Mouse (Mus musculus) midbrain, embryonic 14.5 days (tissue): Measurements from ENCODE around the gene Glyr1. TPM values are rescaled to one million over a fixed set of nuclear protein-coding genes. Genes with fewer than 3 reads are reported as not detected.

Experiments used
- ATAC-seq: fragments of 200-750 bp; cut with Nextera tagmentation; 2 replicates; pipeline ENCODE4 v1.8.0; 2017; ENCODE audit warnings: moderate number of reproducible peaks, moderate library complexity; ENCODE audit not compliant: low FRiP score, low TSS enrichment
- DNase-seq: peaks from one replicate; pipeline ENCODE4 v3.0.0-alpha.2; 2015
- H3K27ac ChIP-seq: fragments of 300-500 bp; sonication (generic); replicated peaks from 2 replicates; pipeline ENCODE4 v1.5.1; 2014; ENCODE audit warnings: mild to moderate bottlenecking, low read depth, low read length, moderate library complexity
- H3K27me3 ChIP-seq: fragments of 300-500 bp; sonication (generic); 2 replicates; pipeline ENCODE4 v1.6.1; 2014; ENCODE audit warnings: low read length, control low read depth, mixed read lengths; ENCODE audit not compliant: control insufficient read depth, insufficient read depth
- H3K36me3 ChIP-seq: fragments of 300-500 bp; sonication (generic); 2 replicates; pipeline ENCODE4 v1.6.1; 2014; ENCODE audit warnings: low read length, control low read depth; ENCODE audit not compliant: control insufficient read depth, insufficient read depth
- H3K4me1 ChIP-seq: fragments of 300-500 bp; sonication (generic); 2 replicates; pipeline ENCODE4 v1.6.1; 2014; ENCODE audit warnings: mild to moderate bottlenecking, antibody characterized with exemption, low read length, control low read depth; ENCODE audit not compliant: control insufficient read depth, insufficient read depth
- H3K4me2 ChIP-seq: fragments of 300-500 bp; sonication (generic); 2 replicates; pipeline ENCODE4 v1.6.1; 2014; ENCODE audit warnings: mild to moderate bottlenecking, low read length, moderate library complexity
- H3K4me3 ChIP-seq: fragments of 300-500 bp; sonication (generic); replicated peaks from 2 replicates; pipeline ENCODE4 v1.5.1; 2014; ENCODE audit warnings: low read depth, low read length
- H3K9ac ChIP-seq: fragments of 300-500 bp; sonication (generic); replicated peaks from 2 replicates; pipeline ENCODE4 v1.6.1; 2014; ENCODE audit warnings: mild to moderate bottlenecking, low read length, moderate library complexity
- H3K9me3 ChIP-seq: fragments of 300-500 bp; sonication (generic); 2 replicates; pipeline ENCODE4 v1.6.1; 2016; ENCODE audit warnings: low read length, control low read depth, mixed read lengths; ENCODE audit not compliant: control insufficient read depth
- WGBS: fragments of 180-500 bp; shearing (Covaris S2); extraction: QIAGEN DNeasy Blood & Tissue Kit; methylation state at CpG from one replicate; pipeline ENCODE4 v1.1.7; 2014; 5-methylcytosine and 5-hydroxymethylcytosine counted together
- polyA plus RNA-seq: library from polyadenylated mRNA; unstranded; fragments of >200 nt; fragmentation: Nextera tagmentation; extraction: Ambion mirVana; gene quantifications from 2 replicates; pipeline ENCODE4 v1.2.1, GENCODE M21; 2014

Glyr1 gene
- polyA plus RNA-seq, result 123 and 147 TPM in 2 replicates

GRCm38 (mm10) chr16:5049774-5050234 lies at the start of gene Glyr1, which contains the start of gene Ubn1:
TSS of gene Glyr1 (minus strand) at chr16:5049863.
TSS of gene Ubn1 (plus strand) at chr16:5050057.
- peak; percentile 100 for DNase-seq
- WGBS, result 0% methylated on average over 56 of the region's 56 CpGs
- H3K4me3 ChIP-seq, result peak within 1 kb of the TSS; percentile 96

GRCm38 (mm10) chr16:5096504-5096903 lies 46.8 kb upstream of the Glyr1 start:
- no peak for DNase-seq
- Histone ChIP-seq H3K27me3 (no peaks in the 10 kb centered on the region), H3K4me3 (no peak overlapping the region), H3K4me2 (no peak overlapping the region), H3K9me3 (no peaks in the 10 kb centered on the region), H3K9ac (no peak overlapping the region), H3K27ac (no peak overlapping the region), H3K4me1 (no peaks in the 10 kb centered on the region), H3K36me3 (no peaks in the 10 kb centered on the region)
- 83% methylated on average over 8 of the region's 8 CpGs for WGBS
- ATAC-seq, result no peak

More at GRCm38 (mm10) chr16:5049774-5050234, at the start of gene Glyr1, which contains the start of gene Ubn1:
- Histone ChIP-seq H3K27ac (peak within 1 kb of the TSS; percentile 94), H3K9ac (peak within 1 kb of the TSS; percentile 86), H3K9me3 (no peaks in the 10 kb centered on the region), H3K4me2 (peak within 1 kb of the TSS; percentile 95), H3K27me3 (no peaks in the 10 kb centered on the region), H3K4me1 (peaks cover 18% of the 10 kb centered on the region), H3K36me3 (peaks cover 38% of the 10 kb centered on the region)
- ATAC-seq, result peak; percentile 100

GRCm38 (mm10) chr16:5093285-5093684 lies 43.6 kb upstream of the Glyr1 start:
- WGBS, result 87% methylated on average over 5 of the region's 5 CpGs
- no peak overlapping the region for H3K27ac ChIP-seq
- no peak for ATAC-seq
- DNase-seq, result no peak
- H3K27me3 ChIP-seq, result no peaks in the 10 kb centered on the region
- no peak overlapping the region for H3K4me3 ChIP-seq
- no peak overlapping the region for H3K9ac ChIP-seq
- H3K4me2 ChIP-seq, result no peak overlapping the region
- no peaks in the 10 kb centered on the region for H3K9me3 ChIP-seq
- peaks cover 8% of the 10 kb centered on the region for H3K36me3 ChIP-seq
- H3K4me1 ChIP-seq, result no peaks in the 10 kb centered on the region

- Histone ChIP-seq H3K27me3 (no peaks in the 10 kb centered on the region), H3K27ac (no peak overlapping the region), H3K4me3 (no peak overlapping the region), H3K36me3 (peaks cover 47% of the 10 kb centered on the region), H3K9ac (no peak overlapping the region), H3K4me2 (no peak overlapping the region), H3K4me1 (no peaks in the 10 kb centered on the region), H3K9me3 (no peaks in the 10 kb centered on the region)
- DNase-seq (no peak), ATAC-seq (no peak)
- 78% methylated on average over 10 of the region's 10 CpGs for WGBS
These were observed 39.4 kb upstream of the Glyr1 start for GRCm38 (mm10) chr16:5089021-5089420.

- DNase-seq, result no peak
- H3K9me3 ChIP-seq, result no peaks in the 10 kb centered on the region
- H3K4me1 ChIP-seq, result no peaks in the 10 kb centered on the region
- WGBS, result 96% methylated on average over 2 of the region's 2 CpGs
- no peak overlapping the region for H3K27ac ChIP-seq
- H3K4me2 ChIP-seq, result no peak overlapping the region
- H3K4me3 ChIP-seq, result no peak overlapping the region
- peaks cover 74% of the 10 kb centered on the region for H3K36me3 ChIP-seq
- no peak overlapping the region for H3K9ac ChIP-seq
- no peaks in the 10 kb centered on the region for H3K27me3 ChIP-seq
- no peak for ATAC-seq
These were observed 36.5 kb upstream of the Glyr1 start for GRCm38 (mm10) chr16:5086179-5086578.

- Histone ChIP-seq H3K27me3 (no peaks in the 10 kb centered on the region), H3K27ac (no peak overlapping the region), H3K36me3 (peaks cover 77% of the 10 kb centered on the region), H3K9ac (no peak overlapping the region), H3K4me1 (no peaks in the 10 kb centered on the region), H3K4me2 (no peak overlapping the region), H3K9me3 (no peaks in the 10 kb centered on the region), H3K4me3 (no peak overlapping the region)
- no peak for DNase-seq
- ATAC-seq, result no peak
- WGBS, result 93% methylated on average over 4 of the region's 4 CpGs
These were observed 35.5 kb upstream of the Glyr1 start for GRCm38 (mm10) chr16:5085196-5085595.

- Histone ChIP-seq H3K4me3 (no peak overlapping the region), H3K4me1 (no peaks in the 10 kb centered on the region), H3K9ac (no peak overlapping the region), H3K4me2 (no peak overlapping the region), H3K27ac (no peak overlapping the region), H3K36me3 (peaks cover 89% of the 10 kb centered on the region), H3K9me3 (no peaks in the 10 kb centered on the region), H3K27me3 (no peaks in the 10 kb centered on the region)
- WGBS, result 97% methylated on average over 5 of the region's 5 CpGs
- ATAC-seq, result no peak
- DNase-seq, result no peak
These were observed 24.7 kb upstream of the Glyr1 start for GRCm38 (mm10) chr16:5074341-5074740.

- Histone ChIP-seq H3K4me2 (no peak overlapping the region), H3K9ac (no peak overlapping the region), H3K36me3 (peaks cover 80% of the 10 kb centered on the region), H3K9me3 (no peaks in the 10 kb centered on the region), H3K27me3 (no peaks in the 10 kb centered on the region), H3K4me3 (no peak overlapping the region), H3K27ac (no peak overlapping the region), H3K4me1 (no peaks in the 10 kb centered on the region)
- no peak for ATAC-seq
- DNase-seq, result no peak
- 94% methylated on average over 7 of the region's 7 CpGs for WGBS
These were observed 22.3 kb upstream of the Glyr1 start for GRCm38 (mm10) chr16:5071974-5072373.

GRCm38 (mm10) chr16:5070321-5070720 lies 20.7 kb upstream of the Glyr1 start:
- no peak overlapping the region for H3K9ac ChIP-seq
- no peak overlapping the region for H3K27ac ChIP-seq
- H3K9me3 ChIP-seq, result no peaks in the 10 kb centered on the region
- H3K4me1 ChIP-seq, result no peaks in the 10 kb centered on the region
- no peak for ATAC-seq
- no peak overlapping the region for H3K4me3 ChIP-seq
- WGBS, result 99% methylated on average over 3 of the region's 3 CpGs
- H3K36me3 ChIP-seq, result peaks cover 79% of the 10 kb centered on the region
- no peak for DNase-seq
- no peaks in the 10 kb centered on the region for H3K27me3 ChIP-seq
- no peak overlapping the region for H3K4me2 ChIP-seq
